Mouse (Mus musculus): ENCODE measurements around the gene Tnfrsf25.

DNA sequence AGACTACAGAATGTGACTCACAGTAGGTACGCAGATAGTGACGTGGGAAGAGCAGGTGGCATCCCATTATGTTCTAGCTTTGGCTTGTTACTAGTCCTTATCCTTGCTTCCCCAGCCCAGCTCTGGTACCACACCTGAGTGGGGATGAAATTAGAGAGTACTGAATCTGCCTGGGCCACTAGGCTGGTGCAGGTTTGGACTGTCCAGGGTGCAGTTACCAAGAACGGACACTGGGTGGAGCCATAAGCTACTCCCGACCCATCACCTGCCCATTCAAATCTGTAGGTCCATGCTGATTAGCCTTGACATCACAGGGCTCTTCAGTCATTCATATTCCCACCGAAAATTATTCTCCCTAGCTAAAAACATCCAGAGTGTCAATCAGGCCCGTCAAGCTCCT, 24.7 kb downstream of the Tnfrsf25 start:
- peak; percentile 82 for TF ChIP-seq CTCF (IDR thresholded peaks at IDR 0.05; ENCODE audit: low read depth)
- no peak for TF ChIP-seq EP300 (IDR thresholded peaks at IDR 0.05; ENCODE audit: low read depth)
